Mouse (Mus musculus) small intestine, adult 2 months (tissue): ENCODE measurements around the gene Siglec1.

Experiments
- CTCF ChIP-seq: fragments of 200-500 bp; IDR thresholded peaks from 2 replicates; pipeline ENCODE4 v1.5.1; 2012; ENCODE audit warnings: low read depth, mild to moderate bottlenecking, control low read depth, inconsistent platforms, low read length, moderate library complexity, mixed read lengths; ENCODE audit not compliant: insufficient replicate concordance, insufficient read length; ENCODE audit errors: extremely low read depth
- POLR2A ChIP-seq: fragments of 200-500 bp; IDR thresholded peaks from 2 replicates; pipeline ENCODE4 v1.6.1; 2012; ENCODE audit warnings: low read depth, mild to moderate bottlenecking, control low read depth, inconsistent platforms, low read length, moderate library complexity

GRCm38 (mm10) chr2:131058672-131059071, 27.9 kb downstream of the Siglec1 start:
- no peak for TF ChIP-seq CTCF
- no peak for TF ChIP-seq POLR2A
